Mouse (Mus musculus): ENCODE measurements around the gene Atxn7l1. TPM values are rescaled to one million over a fixed set of nuclear protein-coding genes. Genes with fewer than 3 reads are reported as not detected.

Atxn7l1 gene
- total RNA-seq, 1 experiment = 3.9 TPM

GRCm38 (mm10) chr12:33253206-33253605 is 105.7 kb downstream of the Atxn7l1 start:
- no peak overlapping the region for H3K4me3 ChIP-seq (ENCODE audit: insufficient read depth in 1 of 2, low read depth in 1 of 2, low read length in 2 of 2, poor library complexity in 1 of 2, severe bottlenecking in 1 of 2)
- DNase-seq (ENCODE audit: low read depth, low spot score) = no peak
- no peak overlapping the region for H3K27ac ChIP-seq (ENCODE audit: insufficient read depth, low read depth, low read length, poor library complexity, severe bottlenecking)
- H3K9me3 ChIP-seq (ENCODE audit: control insufficient read depth, insufficient read depth, low read depth, low read length) = no peaks in the 10 kb centered on the region
- H3K4me1 ChIP-seq (ENCODE audit: control insufficient read depth in 2 of 2, insufficient read depth in 2 of 2, low read length in 2 of 2, poor library complexity in 1 of 2) = no peaks in the 10 kb centered on the region
- in situ Hi-C loops (cut with MboI; ENCODE audit: low sequenced_read_pairs in 2 of 2, unreplicated experiment in 2 of 2) = no loop called here
- no peak overlapping the region for H3K9ac ChIP-seq (ENCODE audit: insufficient read depth, low read depth, low read length, poor library complexity, severe bottlenecking)
- TF ChIP-seq CHD2 (IDR thresholded peaks at IDR 0.05; ENCODE audit: low read depth, low read length) = no peak
- TF ChIP-seq ZC3H11A (IDR thresholded peaks at IDR 0.05; ENCODE audit: borderline replicate concordance, low read depth, low read length) = no peak
- TF ChIP-seq ZNF384 (IDR thresholded peaks at IDR 0.05; ENCODE audit: low read depth, low read length) = no peak
- TF ChIP-seq MAFK (IDR thresholded peaks at IDR 0.05; ENCODE audit: insufficient read depth, low read depth, low read length) = no peak
- no peak for TF ChIP-seq HCFC1 (IDR thresholded peaks at IDR 0.05; ENCODE audit: borderline replicate concordance, insufficient read depth, low read length)
- no peaks in the 10 kb centered on the region; the same call in 1 of the 2 replicates for H3K36me3 ChIP-seq (ENCODE audit: control insufficient read depth, insufficient read depth, low read length, poor library complexity, severe bottlenecking)

GRCm38 (mm10) chr12:33255256-33255655 is 107.8 kb downstream of the Atxn7l1 start:
- in situ Hi-C loops (cut with MboI; ENCODE audit: low sequenced_read_pairs in 2 of 2, unreplicated experiment in 2 of 2) = no loop called here
- no peak for DNase-seq (ENCODE audit: low read depth, low spot score)
- Histone ChIP-seq H3K4me3 (ENCODE audit: insufficient read depth in 1 of 2, low read depth in 1 of 2, low read length in 2 of 2, poor library complexity in 1 of 2, severe bottlenecking in 1 of 2) (no peak overlapping the region), H3K36me3 (ENCODE audit: control insufficient read depth, insufficient read depth, low read length, poor library complexity, severe bottlenecking) (peaks cover 2% of the 10 kb centered on the region; the same call in 1 of the 2 replicates), H3K27ac (ENCODE audit: insufficient read depth, low read depth, low read length, poor library complexity, severe bottlenecking) (no peak overlapping the region), H3K9me3 (ENCODE audit: control insufficient read depth, insufficient read depth, low read depth, low read length) (no peaks in the 10 kb centered on the region), H3K4me1 (ENCODE audit: control insufficient read depth in 2 of 2, insufficient read depth in 2 of 2, low read length in 2 of 2, poor library complexity in 1 of 2) (no peaks in the 10 kb centered on the region), H3K9ac (ENCODE audit: insufficient read depth, low read depth, low read length, poor library complexity, severe bottlenecking) (no peak overlapping the region)
- TF ChIP-seq ZC3H11A (IDR thresholded peaks at IDR 0.05; ENCODE audit: borderline replicate concordance, low read depth, low read length) (no peak), ZNF384 (IDR thresholded peaks at IDR 0.05; ENCODE audit: low read depth, low read length) (no peak), CHD2 (IDR thresholded peaks at IDR 0.05; ENCODE audit: low read depth, low read length) (no peak), HCFC1 (IDR thresholded peaks at IDR 0.05; ENCODE audit: borderline replicate concordance, insufficient read depth, low read length) (no peak), MAFK (IDR thresholded peaks at IDR 0.05; ENCODE audit: insufficient read depth, low read depth, low read length) (no peak)

DNA sequence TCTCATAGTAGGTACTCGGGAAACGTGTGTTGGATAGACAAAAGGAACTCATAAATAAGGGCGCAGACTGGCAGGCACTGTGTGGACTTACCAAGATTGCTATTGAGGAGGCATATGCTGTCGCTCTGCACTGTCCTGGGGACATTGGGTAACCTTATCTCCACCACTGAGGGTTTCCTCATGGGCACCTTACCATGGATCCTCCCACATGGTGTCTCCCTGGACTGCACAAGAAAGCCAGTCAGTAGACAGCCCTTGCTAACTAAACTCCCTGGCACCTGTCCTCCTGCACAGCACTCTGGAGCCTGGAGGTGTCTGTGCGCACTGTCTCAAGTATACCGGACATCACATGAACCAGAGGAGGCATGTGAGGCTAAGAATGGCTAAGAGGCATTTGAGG is 108.9 kb downstream of the Atxn7l1 start:
- H3K27ac ChIP-seq (ENCODE audit: insufficient read depth, low read depth, low read length, poor library complexity, severe bottlenecking) = no peak overlapping the region
- H3K9me3 ChIP-seq (ENCODE audit: control insufficient read depth, insufficient read depth, low read depth, low read length) = no peaks in the 10 kb centered on the region
- H3K36me3 ChIP-seq (ENCODE audit: control insufficient read depth, insufficient read depth, low read length, poor library complexity, severe bottlenecking) = peaks cover 2% of the 10 kb centered on the region; the same call in 1 of the 2 replicates
- TF ChIP-seq HCFC1 (IDR thresholded peaks at IDR 0.05; ENCODE audit: borderline replicate concordance, insufficient read depth, low read length) (no peak), MAFK (IDR thresholded peaks at IDR 0.05; ENCODE audit: insufficient read depth, low read depth, low read length) (no peak), ZC3H11A (IDR thresholded peaks at IDR 0.05; ENCODE audit: borderline replicate concordance, low read depth, low read length) (no peak), CHD2 (IDR thresholded peaks at IDR 0.05; ENCODE audit: low read depth, low read length) (no peak), ZNF384 (IDR thresholded peaks at IDR 0.05; ENCODE audit: low read depth, low read length) (no peak)
- no peak overlapping the region for H3K4me3 ChIP-seq (ENCODE audit: insufficient read depth in 1 of 2, low read depth in 1 of 2, low read length in 2 of 2, poor library complexity in 1 of 2, severe bottlenecking in 1 of 2)
- H3K9ac ChIP-seq (ENCODE audit: insufficient read depth, low read depth, low read length, poor library complexity, severe bottlenecking) = no peak overlapping the region
- no peaks in the 10 kb centered on the region for H3K4me1 ChIP-seq (ENCODE audit: control insufficient read depth in 2 of 2, insufficient read depth in 2 of 2, low read length in 2 of 2, poor library complexity in 1 of 2)
- in situ Hi-C loops (cut with MboI; ENCODE audit: low sequenced_read_pairs in 2 of 2, unreplicated experiment in 2 of 2) = no loop called here
- DNase-seq (ENCODE audit: low read depth, low spot score) = no peak

GRCm38 (mm10) chr12:33258995-33259529 is 111.6 kb downstream of the Atxn7l1 start:
- 0 out of 2 replicates have a peak, but pooled peaks cover 2% of the 10 kb centered on the region for H3K36me3 ChIP-seq (ENCODE audit: control insufficient read depth, insufficient read depth, low read length, poor library complexity, severe bottlenecking)
- in situ Hi-C loops (cut with MboI; ENCODE audit: low sequenced_read_pairs in 2 of 2, unreplicated experiment in 2 of 2) = no loop called here
- H3K9me3 ChIP-seq (ENCODE audit: control insufficient read depth, insufficient read depth, low read depth, low read length) = no peaks in the 10 kb centered on the region
- TF ChIP-seq MAFK (IDR thresholded peaks at IDR 0.05; ENCODE audit: insufficient read depth, low read depth, low read length) = no peak
- no peak for TF ChIP-seq ZNF384 (IDR thresholded peaks at IDR 0.05; ENCODE audit: low read depth, low read length)
- TF ChIP-seq CHD2 (IDR thresholded peaks at IDR 0.05; ENCODE audit: low read depth, low read length) = no peak
- no peak for TF ChIP-seq HCFC1 (IDR thresholded peaks at IDR 0.05; ENCODE audit: borderline replicate concordance, insufficient read depth, low read length)
- no peak for TF ChIP-seq ZC3H11A (IDR thresholded peaks at IDR 0.05; ENCODE audit: borderline replicate concordance, low read depth, low read length)
- no peak overlapping the region for H3K27ac ChIP-seq (ENCODE audit: insufficient read depth, low read depth, low read length, poor library complexity, severe bottlenecking)
- no peaks in the 10 kb centered on the region for H3K4me1 ChIP-seq (ENCODE audit: control insufficient read depth in 2 of 2, insufficient read depth in 2 of 2, low read length in 2 of 2, poor library complexity in 1 of 2)
- no peak overlapping the region for H3K4me3 ChIP-seq (ENCODE audit: insufficient read depth in 1 of 2, low read depth in 1 of 2, low read length in 2 of 2, poor library complexity in 1 of 2, severe bottlenecking in 1 of 2)
- DNase-seq (ENCODE audit: low read depth, low spot score) = no peak
- no peak overlapping the region for H3K9ac ChIP-seq (ENCODE audit: insufficient read depth, low read depth, low read length, poor library complexity, severe bottlenecking)
